Mouse (Mus musculus) limb, embryonic 15.5 days (tissue): ENCODE measurements around the gene Ucn. TPM values are rescaled to one million over a fixed set of nuclear protein-coding genes. Genes with fewer than 3 reads are reported as not detected.

ENCODE experiments used
- ATAC-seq: fragments of 200-750 bp; cut with Nextera tagmentation; 2 replicates; pipeline ENCODE4 v1.8.0; 2017; ENCODE audit warnings: low read depth, moderate TSS enrichment; ENCODE audit not compliant: insufficient number of reproducible peaks, low FRiP score, low TSS enrichment
- H3K27ac ChIP-seq: fragments of 300-500 bp; sonication (generic); 2 replicates; pipeline ENCODE4 v1.5.1; 2015; ENCODE audit warnings: moderate library complexity, mild to moderate bottlenecking, inconsistent platforms
- H3K27me3 ChIP-seq: fragments of 300-500 bp; sonication (generic); 2 replicates; pipeline ENCODE4 v1.6.1; 2015; ENCODE audit warnings: inconsistent platforms
- H3K36me3 ChIP-seq: fragments of 300-500 bp; sonication (generic); 2 replicates; pipeline ENCODE4 v1.6.1; 2015; ENCODE audit warnings: inconsistent platforms
- H3K4me1 ChIP-seq: fragments of 300-500 bp; sonication (generic); 2 replicates; pipeline ENCODE4 v1.6.1; 2015; ENCODE audit warnings: inconsistent platforms
- H3K4me2 ChIP-seq: fragments of 300-500 bp; sonication (generic); 2 replicates; pipeline ENCODE4 v1.6.1; 2015; ENCODE audit warnings: mild to moderate bottlenecking, inconsistent platforms
- H3K4me3 ChIP-seq: fragments of 300-500 bp; sonication (generic); 2 replicates; pipeline ENCODE4 v1.5.1; 2015; ENCODE audit warnings: mild to moderate bottlenecking, inconsistent platforms
- H3K9ac ChIP-seq: fragments of 300-500 bp; sonication (generic); 2 replicates; pipeline ENCODE4 v1.6.1; 2015; ENCODE audit warnings: inconsistent platforms
- H3K9me3 ChIP-seq: fragments of 300-500 bp; sonication (generic); 2 replicates; pipeline ENCODE4 v1.6.1; 2016; ENCODE audit warnings: inconsistent platforms
- WGBS: fragments of 180-500 bp; shearing (Covaris S2); methylation state at CpG from one replicate; pipeline ENCODE4 v1.1.7; 2015; 5-methylcytosine and 5-hydroxymethylcytosine counted together
- polyA plus RNA-seq: library from polyadenylated mRNA; unstranded; fragments of >200 nt; fragmentation: Nextera tagmentation; extraction: Ambion mirVana; gene quantifications from 2 replicates; pipeline ENCODE4 v1.2.1, GENCODE M21; 2015

The Ucn gene
- polyA plus RNA-seq, 1 experiment from 2014 or later = not detected

- 82% methylated on average over 4 of the region's 4 CpGs for WGBS
- Histone ChIP-seq H3K4me1 (peaks cover 9% of the 10 kb centered on the region), H3K4me2 (no peak overlapping the region), H3K9ac (no peak overlapping the region), H3K27ac (no peak overlapping the region), H3K9me3 (no peaks in the 10 kb centered on the region), H3K4me3 (no peak overlapping the region), H3K36me3 (peaks cover 30% of the 10 kb centered on the region), H3K27me3 (no peaks in the 10 kb centered on the region)
- no peak for ATAC-seq
Measured at GRCm38 (mm10) chr5:31149781-31150180, 11.2 kb upstream of the Ucn start.

DNA sequence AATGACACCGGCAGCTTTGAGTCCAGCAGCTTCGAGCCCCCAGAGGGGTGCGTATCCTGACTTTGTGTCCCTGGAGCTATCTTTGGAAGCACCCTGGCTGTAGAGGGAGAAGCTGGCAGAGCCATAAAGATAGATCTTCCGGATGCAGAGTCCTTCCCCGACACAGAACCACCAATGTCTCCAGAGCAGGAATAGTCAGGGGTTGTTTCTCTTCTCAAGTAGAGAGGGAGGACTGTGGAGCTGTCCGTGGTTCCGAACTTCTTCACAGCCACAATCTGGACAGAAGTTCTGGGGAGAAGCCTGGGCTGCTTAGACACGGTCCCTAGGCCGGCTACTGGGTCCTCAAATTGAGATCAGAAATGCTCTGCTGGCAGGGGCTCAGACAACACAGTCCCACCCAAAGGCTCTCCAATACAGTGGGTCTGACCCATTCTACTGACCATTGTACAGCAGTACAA, 368 bp upstream of the Ucn start:
- H3K9ac ChIP-seq = no peak overlapping the region
- H3K27me3 ChIP-seq = peaks cover 61% of the 10 kb centered on the region
- peaks cover 24% of the 10 kb centered on the region for H3K4me1 ChIP-seq
- H3K4me3 ChIP-seq = peak overlapping the region; percentile 22; the same call in 1 of the 2 replicates
- no peak overlapping the region for H3K27ac ChIP-seq
- H3K9me3 ChIP-seq = no peaks in the 10 kb centered on the region
- peaks cover 14% of the 10 kb centered on the region for H3K36me3 ChIP-seq
- H3K4me2 ChIP-seq = 0 out of 2 replicates have a peak overlapping the region, but pooled peaks have one; percentile 33
- 12% methylated on average over 9 of the region's 9 CpGs for WGBS
- ATAC-seq = no peak

DNA sequence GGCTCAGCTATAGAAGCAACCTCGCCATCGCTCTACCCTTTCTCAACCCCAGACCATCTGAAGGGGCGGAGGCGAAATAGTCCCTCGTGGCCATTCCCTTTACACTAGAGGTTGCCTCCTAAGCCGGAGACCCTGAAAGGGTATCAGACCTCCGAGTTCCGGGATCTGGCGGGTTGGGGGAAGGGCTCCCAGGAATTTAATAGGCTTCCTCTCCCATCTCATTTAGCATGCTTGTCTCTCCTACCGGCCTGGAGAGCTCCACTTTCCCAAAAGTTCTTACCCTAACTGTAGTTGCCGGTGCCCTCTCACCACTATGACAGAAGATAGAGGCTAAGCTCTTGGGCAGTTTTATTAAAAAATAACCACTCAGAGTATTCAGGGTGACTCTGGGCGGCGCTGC, 971 bp downstream of the Ucn start:
- Histone ChIP-seq H3K9ac (no peak overlapping the region), H3K36me3 (peaks cover 8% of the 10 kb centered on the region; the same call in 1 of the 2 replicates), H3K4me3 (peak overlapping the region; percentile 22; the same call in 1 of the 2 replicates), H3K9me3 (no peaks in the 10 kb centered on the region), H3K27me3 (peaks cover 69% of the 10 kb centered on the region), H3K4me1 (peaks cover 24% of the 10 kb centered on the region), H3K27ac (no peak overlapping the region), H3K4me2 (no peak overlapping the region; the same call in 1 of the 2 replicates)
- under 1% methylated on average over 13 of the region's 13 CpGs for WGBS
- no peak for ATAC-seq

DNA sequence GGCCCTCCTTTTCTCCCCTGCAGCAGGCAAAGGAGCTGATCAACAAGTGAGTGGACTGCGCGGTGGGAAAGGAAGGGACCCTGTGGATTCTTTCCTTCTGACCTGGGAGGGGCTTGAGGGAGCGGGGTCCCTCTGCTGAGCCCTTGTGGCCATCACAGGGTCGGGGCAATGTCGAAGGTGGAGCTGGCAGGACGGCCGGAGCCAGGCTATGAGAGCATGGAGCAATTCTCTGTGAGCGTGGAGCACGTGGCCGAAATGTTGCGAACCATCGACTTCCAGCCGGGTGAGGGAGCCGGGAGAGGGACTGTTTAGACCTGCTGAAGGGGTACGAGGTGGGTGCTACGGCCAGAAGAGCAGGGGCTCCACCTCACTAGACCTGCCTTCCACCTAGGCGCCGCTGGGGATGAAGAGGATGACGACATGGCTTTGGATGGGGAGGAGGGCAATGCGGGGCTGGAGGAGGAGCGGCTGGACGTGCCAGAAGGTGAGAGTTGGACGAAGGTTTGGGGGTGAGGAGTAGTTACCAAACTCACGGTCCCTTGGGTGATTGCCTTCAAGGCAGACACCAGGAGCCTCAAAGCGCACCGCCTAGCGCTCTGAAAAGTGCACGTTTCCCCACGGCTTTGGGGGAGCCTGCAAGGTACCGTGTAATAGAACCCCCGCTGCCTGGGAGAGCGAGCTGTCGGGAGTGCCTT, 1.8 kb downstream of the Ucn start:
- ATAC-seq = no peak

DNA sequence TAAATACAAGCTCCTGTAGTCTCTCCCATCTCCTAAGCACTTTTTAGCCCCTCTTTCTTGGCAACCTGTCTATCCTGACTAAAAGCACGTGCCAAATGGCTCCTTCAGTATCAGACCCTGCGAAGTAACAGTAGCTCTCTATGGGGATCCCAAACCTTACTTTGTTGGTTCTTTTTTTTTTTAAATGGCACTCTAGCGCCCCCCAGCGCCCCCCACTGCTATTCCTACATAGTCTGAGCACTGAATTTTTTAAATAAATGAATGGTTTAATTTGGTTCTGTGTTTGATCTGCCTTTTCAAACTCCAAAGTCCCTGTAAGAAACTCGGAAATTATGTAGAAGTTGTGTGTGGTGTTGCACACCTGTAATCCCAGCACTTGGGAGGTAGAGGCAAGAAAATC, 12.6 kb downstream of the Ucn start:
- Histone ChIP-seq H3K27me3 (no peaks in the 10 kb centered on the region; the same call in 1 of the 2 replicates), H3K4me1 (no peaks in the 10 kb centered on the region), H3K36me3 (no peaks in the 10 kb centered on the region), H3K9me3 (no peaks in the 10 kb centered on the region), H3K27ac (no peak overlapping the region), H3K4me3 (no peak overlapping the region), H3K9ac (no peak overlapping the region), H3K4me2 (no peak overlapping the region)
- 40% methylated on average over 5 of the region's 5 CpGs for WGBS
- no peak for ATAC-seq

More for the DNA sequence above, 1.8 kb downstream of the Ucn start:
- Histone ChIP-seq H3K4me2 (no peak overlapping the region), H3K4me3 (0 out of 2 replicates have a peak overlapping the region, but pooled peaks have one; percentile 7), H3K9me3 (no peaks in the 10 kb centered on the region), H3K9ac (no peak overlapping the region), H3K27ac (no peak overlapping the region), H3K4me1 (peaks cover 24% of the 10 kb centered on the region), H3K27me3 (peaks cover 69% of the 10 kb centered on the region), H3K36me3 (peaks cover 8% of the 10 kb centered on the region; the same call in 1 of the 2 replicates)
- WGBS = under 1% methylated on average over 33 of the region's 33 CpGs

DNA sequence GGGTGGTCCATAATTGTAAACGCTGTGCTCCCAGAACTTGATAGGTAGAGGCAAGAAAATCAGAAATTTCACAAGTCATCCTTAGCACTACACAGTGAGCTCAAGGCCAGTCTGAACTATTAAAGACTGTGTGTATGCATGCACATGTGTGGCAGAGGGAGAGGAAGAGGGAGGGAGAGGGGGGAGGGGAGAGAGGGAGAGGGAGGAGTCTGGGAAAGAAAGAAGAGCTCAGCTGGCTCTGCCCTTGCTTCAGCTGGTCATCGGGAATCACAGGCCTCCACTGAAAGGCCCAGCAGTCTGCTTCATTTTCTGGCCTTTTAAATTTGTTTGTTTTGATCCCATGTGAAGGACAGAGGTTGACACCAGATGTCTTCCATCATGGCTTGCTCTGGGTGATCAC, 15.1 kb downstream of the Ucn start:
- Histone ChIP-seq H3K4me3 (no peak overlapping the region), H3K27ac (no peak overlapping the region), H3K9me3 (no peaks in the 10 kb centered on the region), H3K4me1 (no peaks in the 10 kb centered on the region), H3K36me3 (no peaks in the 10 kb centered on the region), H3K4me2 (no peak overlapping the region), H3K9ac (no peak overlapping the region), H3K27me3 (no peaks in the 10 kb centered on the region)
- no peak for ATAC-seq
- WGBS = 39% methylated on average over 2 of the region's 2 CpGs

DNA sequence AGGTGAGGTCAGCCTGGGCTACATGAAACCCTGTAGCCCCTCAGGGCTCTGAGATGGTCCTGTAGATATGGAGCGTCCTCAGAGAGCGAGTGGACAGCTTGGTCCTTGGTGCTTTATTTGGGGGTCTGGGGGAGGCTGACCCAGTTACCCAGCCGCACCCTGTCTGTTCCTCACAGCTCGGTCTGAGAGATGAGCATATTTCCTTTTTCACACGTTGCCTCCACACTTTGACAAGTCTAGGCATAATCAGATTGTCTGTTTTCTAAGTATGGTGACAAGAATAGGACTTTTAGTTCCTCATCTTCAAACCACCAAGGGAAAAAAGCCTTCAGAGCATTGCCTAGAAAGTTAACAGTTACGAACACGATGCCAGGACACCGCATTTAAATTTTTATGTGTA, 17.5 kb downstream of the Ucn start:
- ATAC-seq = no peak
- no peaks in the 10 kb centered on the region for H3K36me3 ChIP-seq

DNA sequence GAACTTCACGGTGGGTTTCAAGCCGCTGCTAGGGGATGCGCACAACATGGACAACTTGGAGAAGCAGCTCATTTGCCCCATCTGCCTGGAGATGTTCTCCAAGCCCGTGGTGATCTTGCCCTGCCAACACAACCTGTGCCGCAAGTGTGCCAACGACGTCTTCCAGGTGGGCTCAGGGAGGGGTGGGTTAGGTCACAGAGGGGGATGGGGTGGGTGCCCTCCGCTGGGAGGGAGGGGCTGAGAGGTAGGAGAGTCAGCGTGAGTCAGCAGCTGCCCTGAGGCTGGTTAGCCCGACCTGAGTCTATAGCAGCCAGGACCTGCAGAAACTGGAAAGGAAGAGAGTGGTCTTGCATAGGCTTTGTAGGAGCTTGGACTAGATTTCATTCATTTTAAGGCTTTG, 21.7 kb downstream of the Ucn start:
- Histone ChIP-seq H3K27ac (no peak overlapping the region), H3K4me1 (no peaks in the 10 kb centered on the region), H3K27me3 (peaks cover 8% of the 10 kb centered on the region), H3K9me3 (no peaks in the 10 kb centered on the region), H3K4me2 (no peak overlapping the region), H3K4me3 (no peak overlapping the region), H3K36me3 (no peaks in the 10 kb centered on the region), H3K9ac (no peak overlapping the region)
- WGBS = 16% methylated on average over 10 of the region's 10 CpGs
- no peak for ATAC-seq

More for the DNA sequence above, 17.5 kb downstream of the Ucn start:
- 73% methylated on average over 8 of the region's 8 CpGs for WGBS
- no peak overlapping the region for H3K27ac ChIP-seq
- no peak overlapping the region for H3K4me3 ChIP-seq
- no peaks in the 10 kb centered on the region for H3K9me3 ChIP-seq
- no peaks in the 10 kb centered on the region for H3K4me1 ChIP-seq
- H3K27me3 ChIP-seq = peaks cover 8% of the 10 kb centered on the region
- H3K4me2 ChIP-seq = no peak overlapping the region
- H3K9ac ChIP-seq = no peak overlapping the region

DNA sequence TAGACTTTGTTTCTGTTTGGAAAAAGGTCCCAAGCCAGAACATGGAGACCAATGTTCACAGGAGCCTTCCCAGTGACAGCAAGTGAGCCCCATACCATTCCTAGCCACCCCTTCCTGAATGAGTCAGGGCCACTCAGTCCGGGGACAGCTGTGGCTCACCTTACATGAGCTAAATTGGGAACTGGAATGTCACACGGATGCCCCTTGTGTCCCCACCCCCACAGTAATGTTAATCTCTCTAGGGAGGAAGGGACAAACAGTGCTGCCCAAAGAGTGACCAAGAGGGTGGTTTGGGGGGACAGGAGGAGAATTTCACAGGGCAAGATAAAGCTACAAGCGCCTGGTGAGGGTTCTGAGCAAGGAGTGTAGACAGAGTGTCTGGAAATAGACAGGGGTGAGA, 22.3 kb downstream of the Ucn start, which contains the start of gene Trim54:
Gene Trim54 (plus strand): TSS at position 359 of the 400 bp plus-strand sequence.
- no peak within 1 kb of the TSS for H3K4me2 ChIP-seq
- 0 out of 2 replicates have a peak, but pooled peaks have one; percentile 48 for ATAC-seq
- H3K4me3 ChIP-seq = no peak within 1 kb of the TSS
- H3K9ac ChIP-seq = no peak within 1 kb of the TSS
- no peaks in the 10 kb centered on the region for H3K4me1 ChIP-seq
- H3K27me3 ChIP-seq = peaks cover 8% of the 10 kb centered on the region
- 33% methylated on average over 3 of the region's 3 CpGs for WGBS
- H3K36me3 ChIP-seq = no peaks in the 10 kb centered on the region
- H3K27ac ChIP-seq = no peak within 1 kb of the TSS
- H3K9me3 ChIP-seq = no peaks in the 10 kb centered on the region

GRCm38 (mm10) chr5:31110781-31111180, 27.8 kb downstream of the Ucn start:
- no peak overlapping the region for H3K4me3 ChIP-seq
- no peaks in the 10 kb centered on the region for H3K4me1 ChIP-seq
- H3K4me2 ChIP-seq = no peak overlapping the region
- WGBS = 36% methylated on average over 7 of the region's 7 CpGs
- H3K36me3 ChIP-seq = no peaks in the 10 kb centered on the region
- H3K9me3 ChIP-seq = no peaks in the 10 kb centered on the region
- H3K27ac ChIP-seq = no peak overlapping the region
- H3K27me3 ChIP-seq = no peaks in the 10 kb centered on the region
- ATAC-seq = no peak
- H3K9ac ChIP-seq = no peak overlapping the region

- no peak within 1 kb of the TSS for H3K4me2 ChIP-seq
- H3K27me3 ChIP-seq = peaks cover 9% of the 10 kb centered on the region; the same call in 1 of the 2 replicates
- H3K27ac ChIP-seq = no peak within 1 kb of the TSS
- H3K9ac ChIP-seq = no peak within 1 kb of the TSS
- no peak within 1 kb of the TSS for H3K4me3 ChIP-seq
- H3K9me3 ChIP-seq = no peaks in the 10 kb centered on the region
- H3K4me1 ChIP-seq = no peaks in the 10 kb centered on the region
- WGBS = 89% methylated on average over 18 of the region's 18 CpGs
- ATAC-seq = no peak
- no peaks in the 10 kb centered on the region for H3K36me3 ChIP-seq
Measured at GRCm38 (mm10) chr5:31108000-31108490, 30.6 kb downstream of the Ucn start, which contains the start of gene Slc30a3. Gene Slc30a3 (minus strand): TSS chr5:31108237.

DNA sequence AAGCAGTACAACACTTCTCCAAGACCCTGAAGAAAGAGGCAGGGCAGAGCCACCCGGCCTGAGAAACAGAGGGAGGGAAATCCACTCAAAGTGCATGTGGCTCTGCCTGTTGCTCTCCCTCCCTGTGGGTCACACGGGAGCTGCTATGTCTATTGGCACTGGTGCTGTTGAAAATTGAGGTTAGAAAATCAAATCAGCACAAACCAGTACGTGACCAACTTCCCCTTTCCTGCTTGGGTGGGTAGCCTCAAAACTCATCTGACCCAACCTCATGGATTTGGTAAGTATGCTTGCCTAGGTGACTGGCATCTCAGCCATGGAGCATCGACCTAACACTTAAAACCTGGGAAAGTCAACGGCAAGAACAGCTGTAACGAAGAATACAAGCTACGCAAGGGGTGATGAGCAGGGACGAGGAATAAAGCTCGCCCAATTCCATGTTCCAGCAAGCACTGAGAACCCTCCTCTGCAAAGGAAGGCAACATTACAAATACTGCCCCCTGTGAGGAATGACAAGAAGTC, 32.8 kb downstream of the Ucn start, which contains the start of gene Dnajc5g:
Gene Dnajc5g (plus strand): TSS at position 472 of the 522 bp plus-strand sequence.
- Histone ChIP-seq H3K36me3 (no peaks in the 10 kb centered on the region), H3K9ac (no peak within 1 kb of the TSS), H3K4me3 (no peak within 1 kb of the TSS), H3K27me3 (peaks cover 9% of the 10 kb centered on the region; the same call in 1 of the 2 replicates), H3K27ac (no peak within 1 kb of the TSS), H3K9me3 (no peaks in the 10 kb centered on the region), H3K4me2 (no peak within 1 kb of the TSS), H3K4me1 (no peaks in the 10 kb centered on the region)
- no peak for ATAC-seq
- WGBS = 85% methylated on average over 9 of the region's 9 CpGs
